Mouse (Mus musculus): ENCODE measurements around the gene Wnt7b. TPM values are rescaled to one million over a fixed set of nuclear protein-coding genes. Genes with fewer than 3 reads are reported as not detected.

Gene Wnt7b
- total and polyA plus RNA-seq, 3 experiments, result not detected

DNA sequence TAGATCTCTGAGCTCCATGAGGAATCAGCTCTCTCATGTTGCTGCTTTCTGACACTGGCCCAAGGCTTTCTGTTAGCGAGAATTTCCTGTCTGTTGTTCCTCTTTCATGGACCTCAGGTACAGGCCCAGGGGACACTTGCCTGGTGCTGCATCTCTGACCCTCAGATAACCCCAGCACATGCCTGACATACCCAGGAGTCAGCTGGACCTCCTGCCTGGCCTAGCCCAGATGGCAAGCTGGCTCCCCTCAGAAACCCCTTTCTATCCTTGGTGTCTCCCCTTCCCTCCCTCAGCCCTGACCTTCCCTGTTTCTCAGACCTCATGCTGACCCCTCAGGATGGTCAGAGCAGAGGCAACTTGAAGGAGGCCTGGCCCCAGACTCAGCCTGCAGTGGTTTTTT, 75.6 kb downstream of the Wnt7b start:
- dilution Hi-C loops (cut with MboI; ENCODE audit: extremely low pct_ligation_motif_present, extremely low pct_unique_long_range_greater_than_20kb, low sequenced_read_pairs), result no loop called here

DNA sequence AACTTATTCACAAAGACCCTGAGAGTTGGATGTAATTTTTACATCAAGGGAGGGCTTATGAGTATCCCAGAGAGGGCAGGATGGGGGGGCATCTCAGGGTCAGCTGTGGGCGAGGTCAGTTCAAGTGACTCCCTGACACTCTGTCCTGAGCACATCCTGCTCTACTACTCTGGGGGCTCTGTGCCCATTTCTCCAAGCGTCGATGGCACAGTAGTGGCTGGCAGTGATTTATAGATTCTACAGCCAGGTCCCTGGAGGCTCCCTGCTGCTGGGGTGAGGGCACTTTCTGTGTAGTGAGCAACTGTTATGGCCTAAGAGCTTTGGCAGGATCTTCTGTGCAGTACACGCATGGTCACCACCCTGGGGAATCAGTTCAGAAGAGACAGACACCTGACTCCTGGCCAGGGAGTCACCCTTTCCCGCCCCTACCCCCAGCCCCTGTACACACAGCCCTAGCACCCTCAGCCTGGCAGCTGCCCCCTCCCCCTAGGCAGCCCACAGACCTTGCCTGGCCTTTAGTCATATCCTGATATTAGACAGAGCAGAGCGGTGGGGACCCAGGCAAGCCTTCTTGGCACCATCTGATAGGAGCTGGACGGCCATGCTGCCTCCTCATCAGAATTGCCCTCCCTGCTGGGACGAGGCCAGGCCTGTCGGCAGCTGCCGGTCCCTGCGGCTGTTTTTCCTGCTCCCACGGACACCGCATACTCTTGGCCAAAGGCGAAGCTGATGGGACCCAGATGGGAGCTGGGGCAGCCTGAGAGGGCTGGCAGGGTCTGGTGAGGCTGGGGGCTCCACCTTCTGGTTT, 77.0 kb downstream of the Wnt7b start:
- Histone ChIP-seq H3K27me3 (replicated peaks) (peaks cover 21% of the 10 kb centered on the region), H3K4me1 (ENCODE audit: control insufficient read depth in 1 of 2, insufficient read depth in 2 of 2) (no peaks in the 10 kb centered on the region), H3K9ac (ENCODE audit: insufficient read depth, low read depth) (no peak overlapping the region), H3K9me3 (replicated peaks; ENCODE audit: low read length) (no peaks in the 10 kb centered on the region), H3K4me2 (ENCODE audit: insufficient read depth, low read depth, poor library complexity, severe bottlenecking) (no peak overlapping the region), H3K36me3 (replicated peaks in 1 of 2; ENCODE audit: control insufficient read depth in 1 of 2, insufficient read depth in 1 of 2, low read length in 1 of 2) (no peaks in the 10 kb centered on the region), H3K27ac (ENCODE audit: insufficient read depth, low read depth) (no peak overlapping the region), H3K4me3 (replicated peaks in 1 of 3; ENCODE audit: low read depth in 2 of 3, low read length in 2 of 3, poor library complexity in 1 of 3) (no peak overlapping the region), H3K79me2 (replicated peaks; ENCODE audit: control insufficient read depth, extremely low read depth, insufficient read depth, poor library complexity, severe bottlenecking) (no peaks in the 10 kb centered on the region)
- TF ChIP-seq MAX (IDR thresholded peaks at IDR 0.05; ENCODE audit: low read length) (no peak), CTCF (conservative IDR thresholded peaks at IDR 0.05 in 1 of 2, IDR thresholded peaks at IDR 0.05 in 1 of 2; ENCODE audit: low read depth in 2 of 2, low read length in 2 of 2) (no peak), MXI1 (IDR thresholded peaks at IDR 0.05; ENCODE audit: low read depth, low read length) (no peak), CHD2 (IDR thresholded peaks at IDR 0.05; ENCODE audit: low read length) (no peak), CHD1 (IDR thresholded peaks at IDR 0.05; ENCODE audit: low read depth, low read length) (no peak), KAT2A (IDR thresholded peaks at IDR 0.05; ENCODE audit: insufficient replicate concordance, low read length) (no peak), TBP (conservative IDR thresholded peaks at IDR 0.05; ENCODE audit: low read depth, low read length) (no peak), EP300 (IDR thresholded peaks at IDR 0.05; ENCODE audit: low read length) (no peak), NELFE (IDR thresholded peaks at IDR 0.05; ENCODE audit: low read depth, low read length) (no peak), E2F4 (IDR thresholded peaks at IDR 0.05; ENCODE audit: insufficient replicate concordance, low read depth, low read length) (no peak)
- dilution Hi-C loops (cut with MboI; ENCODE audit: extremely low pct_ligation_motif_present, extremely low pct_unique_long_range_greater_than_20kb, low sequenced_read_pairs), result no loop called here
- in situ Hi-C loops (cut with MboI; ENCODE audit: low pct_ligation_motif_present, low pct_unique_long_range_greater_than_20kb, low sequenced_read_pairs), result no loop called here
- DNase-seq (ENCODE audit: extremely low read depth), result no peak

More for the DNA sequence above, 75.6 kb downstream of the Wnt7b start:
- H3K36me3 ChIP-seq (replicated peaks in 1 of 2; ENCODE audit: control insufficient read depth in 1 of 2, insufficient read depth in 1 of 2, low read length in 1 of 2), result no peaks in the 10 kb centered on the region
- DNase-seq (ENCODE audit: extremely low read depth), result no peak
- no peaks in the 10 kb centered on the region for H3K9me3 ChIP-seq (replicated peaks; ENCODE audit: low read length)
- H3K27me3 ChIP-seq (replicated peaks), result peaks cover 18% of the 10 kb centered on the region
- in situ Hi-C loops (cut with MboI; ENCODE audit: low pct_ligation_motif_present, low pct_unique_long_range_greater_than_20kb, low sequenced_read_pairs), result no loop called here
- H3K27ac ChIP-seq (ENCODE audit: insufficient read depth, low read depth), result no peak overlapping the region
- H3K4me3 ChIP-seq (replicated peaks in 1 of 3; ENCODE audit: low read depth in 2 of 3, low read length in 2 of 3, poor library complexity in 1 of 3), result no peak overlapping the region
- H3K9ac ChIP-seq (ENCODE audit: insufficient read depth, low read depth), result no peak overlapping the region
- no peak overlapping the region for H3K4me2 ChIP-seq (ENCODE audit: insufficient read depth, low read depth, poor library complexity, severe bottlenecking)
- H3K4me1 ChIP-seq (ENCODE audit: control insufficient read depth in 1 of 2, insufficient read depth in 2 of 2), result no peaks in the 10 kb centered on the region
- H3K79me2 ChIP-seq (replicated peaks; ENCODE audit: control insufficient read depth, extremely low read depth, insufficient read depth, poor library complexity, severe bottlenecking), result no peaks in the 10 kb centered on the region
- TF ChIP-seq GABPA (IDR thresholded peaks at IDR 0.05; ENCODE audit: insufficient replicate concordance, low read depth, low read length), result no peak
- no peak for TF ChIP-seq RCOR1 (conservative IDR thresholded peaks at IDR 0.05; ENCODE audit: low read depth, low read length)
- no peak for TF ChIP-seq BHLHE40 (IDR thresholded peaks at IDR 0.05; ENCODE audit: low read depth, low read length)
- TF ChIP-seq TBP (conservative IDR thresholded peaks at IDR 0.05; ENCODE audit: low read depth, low read length), result no peak
- TF ChIP-seq KAT2A (IDR thresholded peaks at IDR 0.05; ENCODE audit: insufficient replicate concordance, low read length), result no peak

DNA sequence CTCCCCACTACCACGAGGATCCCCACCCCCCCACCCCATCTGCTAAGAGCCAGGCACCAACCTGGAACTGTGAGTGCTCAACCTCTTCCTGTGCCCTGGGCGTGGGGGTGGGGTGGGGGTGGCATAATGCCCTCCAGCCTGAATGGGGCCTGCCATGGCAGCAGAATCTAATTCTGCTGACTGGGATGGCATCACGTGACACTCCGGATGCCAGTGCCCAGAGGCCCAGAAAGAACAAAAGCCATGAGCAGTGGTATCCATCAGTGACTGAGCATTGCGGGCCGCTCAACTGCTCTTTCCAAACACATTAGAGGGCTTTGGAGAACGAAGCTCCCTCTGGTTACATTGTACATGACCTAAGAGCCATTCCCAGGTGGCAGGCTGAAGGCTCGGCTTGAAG, 79.1 kb downstream of the Wnt7b start, which contains the start of gene 7530416G11Rik:
Gene 7530416G11Rik, minus strand, starts transcription at position 101 of the 400 bp plus-strand sequence.
- H3K9me3 ChIP-seq (replicated peaks; ENCODE audit: low read length), result no peaks in the 10 kb centered on the region
- no peak within 1 kb of the TSS for H3K27ac ChIP-seq (ENCODE audit: insufficient read depth, low read depth)
- H3K4me2 ChIP-seq (ENCODE audit: insufficient read depth, low read depth, poor library complexity, severe bottlenecking), result no peak within 1 kb of the TSS
- H3K9ac ChIP-seq (ENCODE audit: insufficient read depth, low read depth), result no peak within 1 kb of the TSS
- DNase-seq (ENCODE audit: extremely low read depth), result no peak
- no peaks in the 10 kb centered on the region for H3K79me2 ChIP-seq (replicated peaks; ENCODE audit: control insufficient read depth, extremely low read depth, insufficient read depth, poor library complexity, severe bottlenecking)
- TF ChIP-seq USF2 (conservative IDR thresholded peaks at IDR 0.05; ENCODE audit: low read depth, low read length) (no peak), HCFC1 (IDR thresholded peaks at IDR 0.05; ENCODE audit: low read depth, low read length) (no peak)
- H3K27me3 ChIP-seq (replicated peaks), result peaks cover 41% of the 10 kb centered on the region
- dilution Hi-C loops (cut with MboI; ENCODE audit: extremely low pct_ligation_motif_present, extremely low pct_unique_long_range_greater_than_20kb, low sequenced_read_pairs), result no loop called here
- in situ Hi-C loops (cut with MboI; ENCODE audit: low pct_ligation_motif_present, low pct_unique_long_range_greater_than_20kb, low sequenced_read_pairs), result no loop called here
- H3K4me3 ChIP-seq (replicated peaks in 1 of 3; ENCODE audit: low read depth in 2 of 3, low read length in 2 of 3, poor library complexity in 1 of 3), result no peak within 1 kb of the TSS
- H3K36me3 ChIP-seq (replicated peaks in 1 of 2; ENCODE audit: control insufficient read depth in 1 of 2, insufficient read depth in 1 of 2, low read length in 1 of 2), result no peaks in the 10 kb centered on the region
- H3K4me1 ChIP-seq (ENCODE audit: control insufficient read depth in 1 of 2, insufficient read depth in 2 of 2), result no peaks in the 10 kb centered on the region
